Mouse (Mus musculus) erythroblast, embryonic 14.5 days (primary cell): ENCODE results near the gene Erc2.

Source experiments
- GATA1 ChIP-seq: IDR thresholded peaks from 2 replicates; pipeline ENCODE4 v1.6.1; 2012; ENCODE audit warnings: low read length, inconsistent platforms, mixed read lengths
- TAL1 ChIP-seq: IDR thresholded peaks from 3 replicates; pipeline ENCODE4 v1.6.1; 2012; ENCODE audit warnings: low read length, inconsistent platforms, mixed read lengths

DNA sequence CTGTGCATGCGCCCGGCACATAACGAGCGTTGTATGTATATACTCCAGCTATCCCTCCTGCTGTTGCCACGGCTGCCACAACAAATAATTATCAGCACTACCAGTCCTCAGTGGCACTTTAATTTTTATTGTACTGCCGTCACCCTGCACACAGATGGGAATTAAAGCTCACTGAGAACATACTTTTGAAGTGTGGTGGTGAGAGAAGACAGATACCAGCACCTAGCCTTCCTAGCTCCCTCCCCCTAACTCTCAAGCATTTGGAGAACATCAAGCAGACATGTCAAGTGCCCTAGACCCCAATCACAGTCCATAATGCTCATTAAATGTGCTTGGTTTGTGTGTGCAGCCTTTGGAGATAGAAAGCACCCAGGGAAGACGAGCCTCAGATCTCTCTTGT, 652.6 kb downstream of the Erc2 start:
- TF ChIP-seq GATA1: no peak
- no peak for TF ChIP-seq TAL1
